Mouse (Mus musculus) layer of hippocampus, adult 8-10 months (tissue): ENCODE measurements around the gene Timp3. TPM values are rescaled to one million over a fixed set of nuclear protein-coding genes. Genes with fewer than 3 reads are reported as not detected.

ENCODE experiments used
- DNase-seq, 2 experiments: peaks; one replicate each; pipeline ENCODE4 v3.0.0; 2022; ENCODE audit warnings: low spot score in 2 of 2
- total RNA-seq, 4 experiments: library from RNA; stranded (reverse); gene quantifications; 2 replicates each; pipeline ENCODE4 v1.2.4; 2022

Timp3 gene
- 10 to 100 TPM; 65.5 to 73.4 (median 69.4) TPM for total RNA-seq

GRCm38 (mm10) chr10:86300293-86301116, at the start of gene Timp3:
Gene Timp3 (plus strand): TSS chr10:86300372.
- peak; percentile 48 to 50 for DNase-seq

DNA sequence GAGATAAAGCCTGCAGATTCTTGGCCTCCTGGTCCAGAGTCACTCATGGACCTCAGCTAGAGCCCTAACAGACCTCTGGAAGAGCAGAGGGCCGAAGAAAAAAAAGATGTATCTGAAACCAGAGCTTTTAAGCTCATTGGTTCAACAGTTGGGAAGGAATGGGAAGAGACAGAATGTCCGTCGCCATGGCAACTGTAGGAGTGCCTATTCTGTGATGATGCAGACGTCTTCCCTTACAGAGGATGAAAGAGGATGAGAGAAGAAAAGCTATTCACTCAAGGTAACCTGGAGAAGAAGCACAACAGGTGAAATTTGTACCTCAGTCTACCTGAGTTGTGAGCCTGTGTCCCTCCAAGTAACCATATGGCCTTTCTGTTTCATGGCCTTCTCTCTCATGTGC, 44.0 kb upstream of the Timp3 start:
- DNase-seq, result peak; percentile 43 to 51

- DNase-seq, result no peak
These were observed 43.1 kb upstream of the Timp3 start for GRCm38 (mm10) chr10:86257045-86257444.

- no peak for DNase-seq
These were observed 42.1 kb upstream of the Timp3 start for GRCm38 (mm10) chr10:86258046-86258445.

DNA sequence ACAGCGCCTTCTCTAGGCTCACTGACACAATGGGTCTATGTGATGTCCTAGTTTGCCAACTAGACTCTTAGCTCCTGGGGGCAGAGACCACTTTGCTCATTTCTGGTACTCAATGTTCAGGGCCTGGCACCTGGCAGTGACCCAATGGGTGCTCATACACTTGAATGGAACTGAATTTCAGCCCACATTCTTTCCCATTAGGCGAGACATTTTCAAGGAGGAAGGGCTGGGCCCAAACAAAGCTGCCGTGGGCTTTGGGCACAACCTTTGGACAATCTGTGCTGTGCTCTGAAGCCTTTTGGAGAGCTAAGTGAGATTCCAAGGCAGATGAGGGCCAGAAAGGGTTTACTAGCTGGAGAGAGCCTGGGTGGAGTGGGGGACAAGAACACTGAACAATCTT, 41.2 kb upstream of the Timp3 start:
- no peak for DNase-seq

- DNase-seq, result no peak
These were observed 38.4 kb upstream of the Timp3 start for GRCm38 (mm10) chr10:86261725-86262124.

DNA sequence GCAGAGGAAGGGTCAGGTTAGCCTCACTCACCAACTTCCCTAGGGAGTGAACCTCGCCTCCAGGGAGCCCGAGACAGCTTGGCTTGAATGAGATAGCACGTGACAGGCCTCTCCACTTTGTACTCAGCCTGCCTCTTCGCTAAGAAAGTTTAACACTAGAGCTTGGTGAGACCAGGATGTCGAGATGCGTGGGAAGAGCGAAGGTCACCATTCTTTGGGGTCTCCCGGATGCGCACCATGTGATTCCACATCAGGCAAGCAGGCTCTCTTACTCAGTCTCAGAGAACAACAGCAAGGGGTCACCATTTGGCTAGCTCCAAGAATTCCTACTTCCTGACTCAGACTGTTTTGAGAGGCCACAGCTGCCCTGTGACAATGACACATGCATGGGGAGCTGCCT, 35.6 kb upstream of the Timp3 start:
- no peak for DNase-seq

- DNase-seq, result no peak
These were observed 29.9 kb upstream of the Timp3 start for GRCm38 (mm10) chr10:86270254-86270653.

DNA sequence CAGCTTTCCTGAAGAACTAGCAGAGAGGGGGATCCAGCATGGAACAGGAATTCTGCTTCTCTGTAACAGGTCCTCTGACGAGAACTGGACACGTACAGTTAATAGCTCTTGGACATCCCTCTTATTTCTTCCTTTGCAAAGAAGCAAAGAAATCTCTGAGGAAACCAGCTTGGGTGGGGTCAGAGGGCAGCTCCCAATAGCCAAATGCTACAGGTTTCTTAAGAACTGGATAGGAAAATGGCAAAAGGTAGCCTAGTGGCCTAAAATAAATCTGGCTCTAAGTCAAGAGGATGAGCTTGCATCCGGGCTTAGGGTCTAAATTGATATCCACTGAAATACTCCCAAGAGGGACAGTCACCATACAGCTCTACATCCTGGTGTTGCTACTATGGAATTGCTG, 27.3 kb upstream of the Timp3 start:
- no peak for DNase-seq

- DNase-seq, result no peak
These were observed 26.6 kb upstream of the Timp3 start for GRCm38 (mm10) chr10:86273410-86274191.

- no peak for DNase-seq
These were observed 24.6 kb upstream of the Timp3 start for GRCm38 (mm10) chr10:86275585-86275984.

GRCm38 (mm10) chr10:86277327-86277726, 22.8 kb upstream of the Timp3 start:
- no peak for DNase-seq

DNA sequence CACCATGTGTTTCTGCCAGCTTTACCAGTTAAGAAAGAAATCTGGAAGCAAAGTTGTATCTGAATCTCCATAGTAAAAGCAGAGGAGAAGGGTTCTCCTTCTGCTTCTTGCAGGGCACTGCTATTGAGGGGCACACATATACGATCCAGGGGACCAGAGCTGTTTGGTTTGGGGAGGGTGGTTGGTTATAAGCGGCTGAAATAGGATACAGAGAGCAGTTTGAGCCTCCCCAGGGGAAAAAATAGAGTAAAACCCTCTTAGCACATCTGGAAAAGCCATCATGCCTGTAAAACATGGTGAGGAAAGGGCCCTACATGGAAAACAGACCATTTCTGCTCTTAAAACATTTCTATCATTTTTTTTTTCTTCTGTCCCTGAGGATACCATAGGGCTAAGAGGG, 21.7 kb upstream of the Timp3 start:
- DNase-seq, result no peak

GRCm38 (mm10) chr10:86279579-86280168, 20.5 kb upstream of the Timp3 start:
- no peak for DNase-seq

GRCm38 (mm10) chr10:86281238-86281637, 18.9 kb upstream of the Timp3 start:
- DNase-seq, result no peak

GRCm38 (mm10) chr10:86286508-86286907, 13.7 kb upstream of the Timp3 start:
- DNase-seq, result no peak

DNA sequence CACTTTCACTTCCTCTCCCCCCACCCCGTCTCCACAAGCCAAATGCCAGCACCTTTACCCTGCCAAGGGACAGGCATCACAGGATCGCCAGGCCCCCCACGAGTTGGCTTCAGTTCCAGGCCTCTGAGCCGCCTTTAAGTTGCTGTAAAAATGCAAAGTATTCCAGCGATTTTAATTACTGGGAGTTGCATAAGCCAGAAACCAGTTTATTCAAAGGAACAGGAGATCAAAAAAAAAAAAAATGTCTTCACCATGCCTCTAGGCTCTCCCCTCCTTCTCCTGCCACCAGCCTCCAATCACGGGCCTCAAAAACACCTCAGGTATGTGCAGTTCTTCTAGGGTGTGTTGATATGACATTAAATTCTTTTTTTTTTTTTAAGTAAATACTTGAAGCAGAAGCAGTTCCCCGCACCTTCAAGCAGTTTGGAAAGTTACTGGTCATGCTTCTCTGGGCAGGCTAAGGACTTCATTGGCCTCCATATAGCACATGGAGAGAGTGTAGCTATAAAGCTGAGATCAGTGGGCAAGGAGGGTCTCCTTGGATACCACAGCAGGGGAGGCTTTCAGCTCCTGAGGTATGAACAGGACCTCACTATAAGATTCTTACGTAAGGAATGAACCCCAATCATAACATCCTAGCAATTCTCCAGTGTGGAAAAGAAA, 9.9 kb upstream of the Timp3 start:
- DNase-seq, result no peak

DNA sequence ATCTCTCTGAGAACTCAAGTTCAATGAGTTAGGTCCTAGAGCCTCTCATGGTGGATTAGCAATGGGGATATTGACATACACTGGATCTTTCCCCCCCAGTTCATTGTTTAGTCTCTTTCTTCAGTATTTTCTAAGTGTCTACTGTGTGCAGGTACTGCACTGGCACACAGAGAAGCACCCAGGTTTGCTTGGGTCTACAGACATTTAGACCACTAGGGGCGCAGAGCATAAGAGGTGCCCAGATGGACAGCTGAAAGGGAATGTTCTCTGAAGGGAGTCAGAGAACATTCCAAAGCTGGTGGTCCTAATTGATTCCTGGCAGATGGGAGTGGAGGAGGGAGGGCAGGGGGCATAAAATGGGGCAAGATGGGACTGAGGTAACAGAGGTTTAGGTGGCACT, 6.3 kb upstream of the Timp3 start:
- no peak for DNase-seq

- no peak for DNase-seq
These were observed 5.4 kb upstream of the Timp3 start for GRCm38 (mm10) chr10:86294599-86295365.

DNA sequence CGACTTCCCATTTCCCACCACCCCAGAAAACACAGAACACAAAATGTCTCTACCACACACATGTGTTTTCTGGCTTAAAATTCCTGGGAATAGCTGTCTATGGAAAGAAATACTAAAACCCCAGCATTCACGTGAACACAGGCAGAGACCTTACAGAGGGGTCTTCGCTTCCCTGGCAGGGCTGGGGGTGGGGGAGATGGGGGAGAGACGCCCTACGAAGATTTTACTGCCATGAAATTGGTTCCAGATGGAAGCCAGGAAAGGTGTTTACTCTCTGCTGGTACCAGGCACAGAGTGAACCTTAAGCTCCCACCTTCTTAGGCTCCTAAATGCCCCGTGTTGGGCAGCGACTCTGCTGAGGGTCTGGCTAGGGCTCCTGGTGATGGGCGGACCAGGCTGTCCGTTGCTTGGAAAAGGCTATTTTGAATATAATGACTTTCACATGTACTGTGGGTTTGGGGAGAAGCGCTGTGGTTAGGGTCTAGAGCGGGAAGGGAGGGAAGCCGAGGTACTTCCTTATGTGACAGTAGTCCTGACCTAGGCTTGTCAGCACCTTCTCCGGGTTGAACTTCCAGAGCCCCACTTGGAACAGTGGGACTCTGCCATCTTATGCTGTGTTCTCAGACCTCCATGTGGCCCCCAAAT, 4.6 kb upstream of the Timp3 start:
- no peak for DNase-seq
